Mouse (Mus musculus) Muller cell, postnatal 12 days (primary cell): ENCODE data around the gene Alox15.

Experiments
- DNase-seq: peaks from one replicate; pipeline ENCODE4 v3.0.0-alpha.2; 2015; ENCODE audit errors: inconsistent ontology term

The Alox15 gene

GRCm38 (mm10) chr11:70308296-70308695 lies 43.5 kb downstream of the Alox15 start:
- no peak for DNase-seq

- no peak for DNase-seq
These were observed 45.7 kb downstream of the Alox15 start for GRCm38 (mm10) chr11:70306159-70306558.

GRCm38 (mm10) chr11:70302293-70302692 lies 49.5 kb downstream of the Alox15 start:
- no peak for DNase-seq

GRCm38 (mm10) chr11:70297836-70298454 lies 53.9 kb downstream of the Alox15 start:
- DNase-seq: no peak

- DNase-seq: no peak
These were observed 54.4 kb downstream of the Alox15 start for GRCm38 (mm10) chr11:70297405-70297804.
